ENCODE assay signal across 24 mouse cellular contexts in the genomic region with DNA sequence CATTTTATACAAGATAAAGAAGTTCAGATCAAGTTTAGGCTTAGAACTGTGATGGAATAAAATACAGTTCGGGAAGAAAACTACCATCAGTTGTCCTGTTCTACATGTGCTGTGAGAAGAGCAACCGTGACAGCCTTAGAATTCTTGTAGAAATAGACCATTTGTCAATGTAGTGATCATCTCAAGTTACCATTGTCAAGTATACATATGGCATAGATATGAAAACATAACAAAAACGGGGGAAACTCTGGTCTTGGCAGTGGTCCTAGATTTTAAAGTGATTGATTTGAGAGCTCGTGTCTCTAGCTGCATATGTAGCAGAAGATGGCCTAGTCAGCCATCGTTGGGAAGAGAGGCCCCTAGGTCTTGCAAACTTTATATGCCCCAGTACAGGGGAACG.
"Had no signal": no experiment of that assay in that cellular context is flagged by ENCODE, and none has a peak within 500 bp of the region (broad histone marks: within the 10 kb centered on the region; RNA-seq: fewer than 3 reads in every experiment).

No protein-coding gene starts in this region.

- H3K4me1 ChIP-seq: hindbrain, embryonic 13.5 days; hindbrain, embryonic 15.5 days had no signal

- H3K36me3 ChIP-seq: heart, embryonic 13.5 days; heart, embryonic 15.5 days; hindbrain, embryonic 13.5 days; hindbrain, embryonic 15.5 days; limb, embryonic 10.5 days; limb, embryonic 12.5 days had no signal

- H3K27ac ChIP-seq: heart, adult 2 months; heart, embryonic 13.5 days; heart, embryonic 15.5 days; hindbrain, embryonic 13.5 days; hindbrain, embryonic 15.5 days; hindbrain, postnatal 0 days; layer of hippocampus, adult 2 months; left cerebral cortex, adult 2 months; limb, embryonic 12.5 days had no signal

- H3K9ac ChIP-seq: heart, embryonic 13.5 days; heart, embryonic 15.5 days; hindbrain, embryonic 13.5 days; hindbrain, embryonic 15.5 days; limb, embryonic 12.5 days had no signal

- H3K9me3 ChIP-seq: heart, embryonic 15.5 days; hindbrain, embryonic 13.5 days; hindbrain, embryonic 15.5 days; limb, embryonic 10.5 days; limb, embryonic 12.5 days had no signal

- H3K4me2 ChIP-seq: heart, embryonic 11.5 days; heart, embryonic 13.5 days; heart, embryonic 15.5 days; hindbrain, embryonic 13.5 days; hindbrain, embryonic 15.5 days; limb, embryonic 12.5 days; liver, embryonic 11.5 days had no signal

- ATAC-seq: hindbrain, postnatal 0 days; intestine, embryonic 16.5 days had no signal

- DNase-seq: gastrocnemius, postnatal 14 days; gastrocnemius, postnatal 36 days; heart, adult 11 months; heart, adult 2 months; heart, postnatal 14 days; heart, postnatal 36 days; kidney, adult 11 months; kidney, adult 8-10 months; kidney, postnatal 10 days; kidney, postnatal 25 days; kidney, postnatal 4 days; liver had no signal

- H3K4me3 ChIP-seq: heart, adult 2 months; heart, embryonic 13.5 days; heart, embryonic 15.5 days; hindbrain, embryonic 13.5 days; hindbrain, embryonic 15.5 days; layer of hippocampus, adult 2 months; left cerebral cortex, adult 2 months; limb, embryonic 10.5 days; limb, embryonic 12.5 days had no signal

- H3K27me3 ChIP-seq: heart, embryonic 13.5 days; heart, embryonic 15.5 days; hindbrain, embryonic 13.5 days; hindbrain, embryonic 15.5 days; limb, embryonic 12.5 days had no signal
